Mouse (Mus musculus) adrenal gland, postnatal 4 days (tissue): ENCODE measurements around the gene Spaca9. TPM values are rescaled to one million over a fixed set of nuclear protein-coding genes. Genes with fewer than 3 reads are reported as not detected.

Experiments used
- DNase-seq, 2 experiments: peaks; one replicate each; pipeline ENCODE4 v3.0.0; 2021 to 2022; ENCODE audit warnings: low spot score in 2 of 2, mixed read lengths in 2 of 2
- long read RNA-seq, 2 experiments: library from polyadenylated mRNA; stranded (forward); transcript quantifications; one replicate each; pipeline ENCODE4 v2.0.0; 2021
- total RNA-seq, 2 experiments: library from RNA; stranded (reverse); gene quantifications; 2 replicates each; pipeline ENCODE4 v1.2.3; 2021

Spaca9 gene
- 1 to 10 TPM; 1.2 to 2.0 TPM for total RNA-seq
- long read RNA-seq, experiment 1, partial matches to known transcripts: 1 of 4 reads
- long read RNA-seq, experiment 1, other reads (novel, unspliced or antisense): 1 of 4 reads
- long read RNA-seq, experiment 2, partial matches to known transcripts: 1 of 2 reads
- long read RNA-seq, experiment 2, other reads (novel, unspliced or antisense): 0 of 2 reads

DNA sequence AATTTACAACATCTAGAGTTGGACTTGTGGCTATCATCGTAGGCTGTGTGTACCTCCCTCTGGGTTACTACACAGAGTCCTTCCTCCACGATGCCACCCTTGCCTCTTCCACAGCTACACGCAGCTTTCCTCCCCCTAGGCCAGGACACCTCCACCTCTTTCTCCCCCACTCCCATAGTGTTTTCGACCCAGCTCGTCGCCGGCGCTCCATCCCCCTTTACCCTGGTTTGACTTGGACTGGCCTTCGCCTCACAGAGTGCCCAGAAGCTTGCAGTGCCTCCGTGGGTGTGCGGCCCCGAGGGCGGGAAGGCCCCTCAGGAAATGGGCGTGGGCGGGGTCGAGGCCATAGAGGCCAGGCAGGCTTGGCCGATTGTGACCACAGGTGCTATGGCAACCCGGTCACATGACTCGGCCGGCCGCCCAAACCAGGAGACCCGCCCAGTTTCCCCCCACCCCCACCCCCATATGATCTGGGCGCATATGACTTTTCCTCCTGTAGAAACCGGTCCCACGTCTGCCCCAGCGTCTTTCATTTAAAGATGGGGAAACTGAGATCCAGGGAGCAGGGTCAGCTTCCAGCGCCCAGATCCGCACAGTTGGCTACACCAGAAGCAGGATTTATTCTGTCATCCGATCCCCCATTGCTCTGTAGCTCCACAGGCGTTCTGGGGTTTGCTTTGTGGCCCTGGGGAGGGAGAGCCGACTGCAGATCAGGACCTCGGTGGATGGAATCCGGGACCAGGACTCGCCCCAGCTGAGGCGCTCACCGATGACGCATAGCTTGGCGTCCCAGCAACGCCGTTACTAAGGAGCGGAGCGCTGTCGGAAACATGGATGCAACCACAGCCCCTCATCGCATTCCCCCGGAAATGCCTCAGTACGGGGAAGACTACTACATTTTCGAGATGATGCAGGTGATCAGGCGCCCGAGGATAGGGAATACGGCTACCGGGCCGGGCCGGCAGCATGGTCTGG is at the start of gene Spaca9, which contains the start of gene Ak8:
Spaca9 (minus strand) TSS at position 367 of the 975 bp plus-strand sequence.
Ak8 (plus strand) TSS at position 804 of the 975 bp plus-strand sequence.
- peak; percentile 50 to 63 for DNase-seq

DNA sequence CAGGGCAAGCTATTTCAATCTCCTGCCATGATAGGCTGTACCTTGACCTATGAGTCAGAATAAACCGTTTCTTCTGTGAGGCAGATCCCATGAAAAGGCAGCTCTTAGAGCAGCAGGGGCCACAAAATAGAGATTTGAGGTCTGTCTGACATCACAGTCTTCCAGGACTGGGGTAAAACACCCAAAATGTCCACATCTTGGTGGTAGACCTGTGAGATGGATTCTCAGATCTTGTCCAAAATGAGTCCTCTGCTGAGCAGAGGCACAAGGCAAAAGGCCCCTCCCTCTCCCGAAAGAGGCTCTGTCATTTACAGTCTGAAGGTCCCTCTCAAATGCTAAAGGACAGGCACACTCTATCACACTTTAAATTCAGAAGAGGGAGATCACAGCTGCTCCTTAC is 48.2 kb upstream of the Spaca9 start:
- DNase-seq: no peak

DNA sequence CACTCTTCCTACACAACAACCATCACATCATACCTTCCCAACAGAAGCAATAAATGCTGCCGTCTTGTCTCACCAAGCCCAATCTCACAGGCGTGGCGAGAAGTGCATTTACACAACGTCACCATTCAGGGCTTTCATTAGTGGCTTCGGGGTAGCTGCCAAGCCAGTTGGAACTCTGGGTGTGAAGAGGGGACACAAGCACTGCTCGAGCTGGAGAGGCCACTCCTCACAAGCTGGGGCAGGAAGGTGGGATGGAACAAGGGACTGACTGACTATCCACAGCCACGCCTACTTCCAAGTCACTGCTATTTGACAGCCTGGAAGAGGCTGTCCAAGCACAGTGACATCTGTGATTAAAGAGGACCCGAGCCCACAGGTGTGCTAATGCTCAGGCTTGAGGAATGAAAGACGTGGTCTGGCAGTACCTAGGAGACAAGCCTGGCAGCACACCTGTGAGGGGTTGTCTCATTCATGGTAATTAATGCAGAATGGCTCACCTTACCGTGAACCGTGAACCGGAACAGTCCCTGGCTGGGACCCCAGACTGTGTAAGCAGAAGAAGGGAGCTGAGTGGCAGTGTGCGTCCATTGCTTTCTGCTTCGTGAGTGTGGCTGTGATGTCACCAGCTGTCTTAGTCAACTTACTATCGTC is 47.3 kb upstream of the Spaca9 start:
- DNase-seq: no peak

DNA sequence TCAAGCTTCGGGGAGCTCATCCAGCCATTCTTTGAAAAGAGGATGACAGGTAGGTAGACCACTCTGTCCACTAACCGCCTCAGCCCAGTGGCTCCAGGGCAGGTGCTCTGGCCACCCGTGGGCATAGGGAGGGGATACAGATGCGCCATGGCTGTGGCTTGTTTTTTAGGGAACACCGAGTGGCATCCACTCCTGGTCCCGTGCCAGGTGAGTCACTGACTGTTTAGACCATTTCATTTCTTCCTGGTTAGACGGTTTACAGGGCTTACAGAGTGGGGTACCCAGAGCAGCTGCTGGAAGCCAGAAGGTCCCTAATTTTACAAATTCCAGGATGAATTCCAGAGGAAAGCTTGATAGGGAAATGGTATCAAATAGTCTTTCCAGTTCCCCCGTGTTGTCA is 43.2 kb upstream of the Spaca9 start:
- no peak for DNase-seq

DNA sequence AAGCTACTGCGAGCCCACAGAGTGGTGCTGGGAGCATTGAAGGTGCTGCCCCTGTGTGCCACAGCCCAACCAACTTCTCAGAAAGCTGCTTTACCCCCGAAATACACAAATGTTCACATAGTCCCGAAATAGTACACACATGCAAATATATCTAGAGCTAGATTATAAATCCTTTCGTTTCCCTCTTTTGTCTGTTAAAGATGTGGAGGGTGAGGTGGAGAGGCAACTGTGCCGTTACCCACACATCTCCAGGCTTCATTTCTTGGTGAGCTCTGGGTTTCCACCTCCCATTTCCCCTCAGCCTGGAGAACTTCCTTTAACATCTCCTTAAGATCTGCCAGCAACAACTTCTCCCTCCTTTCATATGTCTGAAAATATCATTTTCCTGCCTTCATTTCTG is 40.6 kb upstream of the Spaca9 start:
- DNase-seq: no peak

DNA sequence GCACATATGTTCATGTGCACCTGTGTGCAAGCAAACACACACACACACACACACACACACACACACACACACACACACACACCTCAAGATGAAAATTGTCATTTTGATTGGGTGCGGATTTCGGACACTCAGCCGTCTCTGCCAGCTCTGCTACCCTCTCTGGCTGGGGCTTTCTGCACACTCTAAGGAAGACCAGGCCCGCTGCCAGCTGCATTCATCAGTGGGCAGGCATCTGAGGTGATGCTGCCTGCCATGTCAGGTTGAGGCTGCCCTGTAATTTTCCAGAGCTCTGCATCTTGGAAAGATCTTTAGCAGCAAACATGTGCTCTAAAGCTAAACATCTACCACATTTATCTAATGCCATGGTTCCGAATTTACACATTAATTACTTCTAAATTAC is 37.6 kb upstream of the Spaca9 start:
- no peak for DNase-seq

DNA sequence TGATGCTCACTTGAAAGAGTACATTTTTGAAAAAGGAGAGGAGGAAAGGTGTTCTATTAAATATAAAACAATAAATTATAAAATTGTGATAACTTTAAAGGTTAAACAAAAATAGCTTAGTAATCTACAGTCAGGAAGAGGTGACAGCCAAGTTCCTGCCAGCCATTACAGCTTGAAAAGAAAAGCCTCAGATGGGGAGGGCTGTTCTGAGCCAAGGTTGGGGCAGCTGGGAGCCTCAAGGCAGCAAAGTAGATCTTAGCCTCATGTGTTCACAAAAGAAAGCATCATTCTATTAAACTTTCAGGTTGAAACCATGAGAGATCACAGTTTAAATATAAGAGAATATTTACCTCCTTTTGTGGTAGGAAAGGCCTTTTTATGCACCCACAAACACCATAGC is 31.1 kb upstream of the Spaca9 start:
- no peak for DNase-seq

DNA sequence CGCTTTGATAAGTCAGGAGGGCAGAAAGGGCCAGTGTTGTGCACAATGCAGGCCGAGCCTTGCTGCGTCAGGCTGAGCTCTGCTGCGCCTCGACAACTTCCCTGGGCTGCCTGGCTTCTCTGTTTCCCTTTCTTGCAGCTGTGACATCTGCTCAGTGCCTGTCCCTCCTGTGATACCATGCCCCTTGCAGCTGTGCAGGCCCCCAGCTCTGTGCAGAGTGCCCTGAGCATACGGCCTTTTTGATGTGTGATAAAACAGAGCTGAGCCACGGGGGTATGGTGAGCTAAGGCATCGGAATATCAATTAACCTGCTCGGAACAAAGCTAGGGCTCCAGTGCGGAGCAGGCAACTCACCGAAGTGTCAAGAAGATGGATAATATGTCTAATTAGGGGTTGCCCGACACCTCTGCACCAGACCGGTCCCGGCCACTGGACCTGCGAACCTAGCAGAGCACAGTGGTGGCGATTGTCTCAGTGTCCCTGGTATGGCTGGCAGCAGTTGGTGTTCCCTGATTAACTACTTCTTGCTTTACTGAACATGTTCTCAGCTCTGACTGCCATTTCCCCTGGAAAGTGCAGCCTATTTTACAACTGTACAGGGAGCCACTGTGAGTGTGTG is 28.4 kb upstream of the Spaca9 start:
- no peak for DNase-seq

DNA sequence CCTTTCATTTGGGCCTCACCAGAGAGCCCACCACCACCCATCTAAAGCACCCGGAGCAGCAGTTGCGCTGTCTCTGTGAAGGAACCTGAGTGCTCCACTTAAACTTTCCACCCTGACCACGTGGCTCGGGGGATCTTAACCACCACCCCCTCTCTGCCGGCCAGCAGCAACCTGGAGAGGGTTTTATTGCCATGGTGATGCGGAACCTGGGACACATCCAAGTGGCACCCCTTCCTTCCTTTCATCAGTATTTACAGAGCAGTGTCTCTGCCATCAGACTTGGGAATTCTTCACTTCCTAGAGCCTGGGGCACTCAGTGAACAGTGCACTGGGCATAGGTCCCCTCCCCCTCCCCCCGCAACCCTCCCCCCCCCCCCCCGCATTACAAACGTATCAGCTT is 24.4 kb upstream of the Spaca9 start:
- no peak for DNase-seq

DNA sequence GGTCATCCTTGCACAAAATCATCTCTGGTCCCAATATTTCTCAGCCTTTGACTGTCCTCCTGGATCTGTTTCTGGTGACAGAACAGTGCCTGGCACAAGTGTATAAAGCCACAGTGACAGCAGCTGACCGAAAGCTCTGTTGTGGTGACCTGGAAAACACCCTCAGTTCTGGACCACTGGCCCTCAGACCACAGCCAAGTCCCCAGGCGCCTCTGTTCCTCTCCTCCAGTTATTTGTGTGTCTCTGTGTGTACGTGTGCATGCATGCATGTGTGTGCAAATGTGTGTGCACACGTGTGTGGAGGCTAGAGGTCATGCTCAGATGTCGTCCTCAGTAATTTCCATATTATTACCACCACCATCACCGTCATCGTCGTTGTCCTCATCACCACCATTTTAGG is 22.9 kb upstream of the Spaca9 start:
- no peak for DNase-seq

DNA sequence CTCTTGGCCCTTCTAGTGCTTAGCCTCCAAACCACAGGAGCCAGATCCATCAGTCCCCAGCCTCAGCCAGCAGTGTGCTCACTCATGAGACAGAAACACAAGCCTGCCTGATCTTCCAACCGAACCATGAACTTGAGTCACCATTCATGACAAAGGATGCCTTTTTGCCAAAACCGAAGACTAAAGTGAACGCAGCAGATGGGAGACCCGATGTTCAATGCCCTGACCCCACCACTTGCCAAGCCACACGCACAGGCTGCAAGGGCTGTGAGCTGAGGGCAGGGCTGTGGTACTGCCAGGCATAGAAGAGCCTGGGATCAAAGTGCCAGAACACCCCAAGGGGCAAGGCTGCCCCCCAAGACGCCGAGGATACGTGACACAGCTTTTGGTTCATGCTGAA is 13.5 kb upstream of the Spaca9 start:
- no peak for DNase-seq

DNA sequence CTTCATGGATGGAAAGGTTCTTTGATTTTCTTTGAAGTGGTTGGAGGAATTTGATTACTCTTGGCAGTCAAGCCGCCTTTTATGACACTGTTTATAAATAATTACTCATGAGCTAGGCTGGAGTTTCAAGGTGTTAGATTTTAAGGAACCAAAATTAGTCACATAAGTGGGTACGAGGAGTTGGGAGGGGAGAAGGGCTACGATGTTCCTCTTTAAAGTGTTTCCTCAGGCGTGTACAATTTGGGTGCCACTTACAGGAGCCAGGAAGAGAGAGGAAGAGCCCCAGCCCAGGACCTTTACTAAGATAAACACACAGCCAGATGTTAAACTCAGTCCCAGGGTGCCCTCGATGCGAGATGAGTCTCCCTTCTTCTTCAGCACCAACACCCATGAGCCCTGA is 7.3 kb upstream of the Spaca9 start:
- no peak for DNase-seq

DNA sequence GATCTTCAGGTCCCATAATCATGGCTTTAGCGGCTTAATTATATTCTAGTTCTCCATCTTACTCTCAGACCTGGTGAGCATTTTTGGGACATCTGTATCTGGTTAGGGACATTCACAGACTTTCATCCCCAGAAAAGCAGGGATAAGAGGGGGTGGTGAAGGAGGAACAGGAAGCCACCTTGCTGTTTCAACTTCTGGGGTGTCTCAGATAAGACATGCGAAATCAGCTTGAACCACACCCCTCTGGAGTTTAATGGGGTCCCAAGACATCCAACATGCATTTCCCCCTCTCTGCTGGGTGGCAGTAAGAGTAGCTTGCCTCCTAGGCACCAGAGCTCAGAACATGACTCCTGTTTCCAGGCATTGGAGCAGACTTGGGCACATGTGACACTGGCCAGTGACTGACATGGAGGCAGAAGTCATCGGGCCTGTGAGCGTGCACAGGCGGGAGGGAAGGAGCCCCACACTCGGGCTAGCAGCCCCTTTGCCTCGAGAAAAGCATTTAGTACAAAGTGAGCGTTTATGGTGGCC is 6.6 kb upstream of the Spaca9 start:
- no peak for DNase-seq

DNA sequence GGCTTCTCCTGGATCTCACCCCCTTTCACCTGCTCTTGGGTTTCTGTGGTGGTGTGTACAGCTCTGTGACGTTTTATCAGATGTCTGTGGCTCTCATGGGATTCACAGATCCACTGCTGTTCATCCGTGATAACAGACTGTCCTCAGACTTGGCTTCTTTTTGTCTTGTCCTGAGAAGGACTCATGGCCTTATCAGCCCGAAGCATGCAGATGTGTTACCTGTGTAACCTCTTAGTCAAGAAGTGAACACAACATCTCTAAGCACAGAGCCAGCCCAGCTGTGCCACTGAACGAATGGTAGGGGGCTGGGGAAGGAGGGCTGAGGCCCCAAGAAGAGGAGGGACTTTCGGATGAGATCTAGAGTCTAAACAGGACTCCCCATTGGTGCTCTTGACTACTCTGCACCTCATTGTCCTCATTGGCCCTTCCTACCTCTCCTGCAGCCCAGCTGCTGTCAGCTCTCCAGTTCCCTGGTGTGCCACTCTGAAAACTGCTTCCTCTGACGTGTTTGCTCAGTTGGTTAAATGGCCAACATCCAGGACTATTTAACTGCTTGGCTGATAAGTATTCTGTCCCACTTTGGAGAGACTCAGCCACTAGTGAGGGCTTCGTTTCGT is 2.2 kb upstream of the Spaca9 start:
- DNase-seq: no peak

DNA sequence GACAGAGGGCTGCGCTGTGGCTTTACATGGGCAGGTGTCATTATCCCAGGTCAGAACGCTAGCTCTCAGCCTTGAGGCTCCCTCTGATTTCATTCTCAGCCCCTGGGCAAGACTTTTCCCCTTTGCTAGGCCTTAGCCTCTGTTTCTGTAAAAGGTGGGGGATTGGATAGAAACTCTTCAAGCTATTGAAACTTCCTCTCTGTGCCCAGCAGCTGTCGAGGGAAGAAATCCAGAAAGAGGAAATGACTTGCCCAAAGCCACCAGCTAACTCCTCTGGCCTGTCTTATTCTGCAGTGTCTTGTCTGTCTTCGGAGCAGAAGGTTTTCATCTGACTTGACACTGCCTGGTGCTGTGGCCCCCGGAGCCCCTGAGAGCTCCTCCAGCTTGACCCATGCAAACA is 961 bp downstream of the Spaca9 start:
- no peak for DNase-seq

DNA sequence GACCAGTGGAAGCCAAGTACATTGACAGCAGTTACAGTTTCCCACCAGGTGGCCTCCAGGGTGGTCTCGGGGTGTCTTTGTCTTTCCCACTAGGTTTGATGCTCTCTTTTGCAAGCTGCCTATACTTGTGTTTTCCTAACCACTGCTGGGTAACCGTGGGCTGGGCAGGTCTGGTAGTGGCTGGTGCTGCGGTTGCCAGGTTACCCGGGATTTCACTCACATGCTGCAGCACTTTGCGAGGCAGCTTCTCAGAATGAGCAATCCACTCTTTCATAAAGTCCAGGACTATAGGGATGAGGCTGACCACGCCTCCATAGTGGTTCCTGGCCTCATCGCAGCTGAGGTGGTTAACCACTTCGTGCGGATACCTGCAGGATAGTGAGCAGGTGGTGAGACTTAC is 6.8 kb downstream of the Spaca9 start:
- DNase-seq: no peak

DNA sequence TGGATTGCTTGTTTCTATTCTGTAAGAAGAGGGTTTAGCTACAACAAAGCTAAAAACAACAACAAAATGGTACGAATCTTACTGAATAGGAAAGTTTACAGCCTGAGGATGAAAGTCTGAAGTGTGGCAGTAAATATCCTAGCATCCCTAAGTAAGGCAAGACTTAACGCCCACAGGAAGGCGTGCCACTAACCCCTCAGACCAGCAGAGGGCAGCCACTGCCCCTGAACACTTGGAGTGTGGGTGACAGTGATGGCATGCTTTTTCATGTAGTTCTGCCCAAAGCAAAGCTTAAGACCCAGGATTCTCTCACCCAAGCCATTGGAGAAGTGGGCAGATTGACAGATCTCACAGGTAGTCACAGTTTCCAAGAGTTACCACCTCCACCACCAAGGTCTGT is 11.1 kb downstream of the Spaca9 start:
- no peak for DNase-seq

DNA sequence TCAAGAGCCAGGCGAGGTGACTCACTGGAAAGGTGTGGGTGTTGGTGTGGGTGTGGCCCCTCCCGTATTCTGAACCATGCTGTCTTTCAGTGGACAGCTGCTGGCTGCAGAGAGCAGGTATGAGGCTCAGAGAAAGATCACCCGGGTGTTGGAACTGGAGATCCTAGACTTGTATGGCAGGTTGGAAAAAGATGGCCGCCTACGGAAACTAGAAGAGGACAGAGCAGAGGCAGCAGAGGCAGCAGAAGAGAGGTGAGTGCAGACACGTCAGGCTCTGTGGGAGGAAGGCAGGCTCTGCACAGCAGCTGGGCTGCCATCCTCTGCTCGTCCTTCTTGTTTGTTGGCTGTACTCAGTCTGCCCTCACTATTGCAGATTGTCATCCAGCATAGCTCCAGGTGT is 13.6 kb downstream of the Spaca9 start:
- no peak for DNase-seq

DNA sequence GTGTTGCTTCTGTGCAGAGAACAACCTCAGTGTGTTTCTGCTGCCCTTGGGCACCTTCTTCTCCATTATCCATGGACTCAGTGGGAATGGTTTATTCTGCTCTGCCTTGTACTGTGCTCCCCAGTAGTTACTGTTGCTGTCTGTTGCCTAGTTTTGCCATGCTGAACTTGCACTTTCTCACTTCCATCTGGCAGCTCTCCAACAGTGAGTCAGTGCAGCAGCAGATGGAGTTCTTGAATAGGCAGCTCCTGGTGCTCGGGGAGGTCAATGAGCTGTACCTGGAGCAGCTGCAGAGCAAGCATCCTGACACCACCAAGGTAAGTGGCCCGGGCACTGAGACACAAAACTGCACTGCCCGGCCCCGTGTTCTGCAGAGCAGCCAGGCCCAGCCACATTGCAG is 17.8 kb downstream of the Spaca9 start:
- DNase-seq: no peak

DNA sequence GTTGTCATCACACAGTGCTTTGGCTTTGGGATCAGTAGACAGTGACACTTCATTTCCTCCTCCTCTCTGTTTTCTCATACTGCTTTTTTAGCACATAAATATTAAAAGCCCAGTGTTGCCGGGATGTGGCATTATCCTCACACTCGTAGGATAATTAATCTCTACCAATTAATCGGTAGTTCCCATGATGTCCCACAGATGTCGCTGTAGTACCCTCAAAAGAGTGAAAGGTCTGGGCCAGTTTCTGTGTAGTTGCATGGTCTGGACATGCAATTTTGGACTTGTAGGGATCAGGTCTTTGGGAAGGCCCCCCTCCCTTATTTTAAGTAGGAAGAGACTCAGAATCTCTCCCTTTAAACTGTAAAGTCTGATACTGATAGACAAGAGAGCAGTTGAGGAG is 18.8 kb downstream of the Spaca9 start:
- DNase-seq: no peak

DNA sequence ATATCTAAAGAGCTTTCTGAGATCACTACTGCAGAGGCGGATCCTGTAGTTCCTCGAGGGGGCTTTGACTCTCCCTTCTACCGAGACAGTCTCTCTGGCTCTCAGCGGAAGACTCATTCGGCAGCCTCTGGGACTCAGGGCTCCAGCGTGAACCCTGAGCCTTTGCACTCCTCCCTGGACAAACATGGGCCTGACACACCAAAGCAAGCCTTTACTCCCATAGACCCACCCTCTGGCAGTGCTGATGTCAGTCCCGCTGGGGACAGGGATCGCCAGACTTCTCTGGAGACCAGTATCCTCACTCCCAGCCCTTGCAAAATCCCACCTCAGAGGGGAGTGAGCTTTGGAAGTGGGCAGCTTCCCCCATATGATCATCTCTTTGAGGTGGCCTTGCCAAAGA is 23.5 kb downstream of the Spaca9 start:
- no peak for DNase-seq
